Mouse (Mus musculus): ENCODE measurements at regions not wholly inside any gene's neighbourhood (a gene's known extent, or its start where the extent isn't known, plus 50 kb on each side); places are given as distances from the start of the nearest gene placed in this dataset.

GRCm38 (mm10) chr17:80891656-80892055, 52.8 kb upstream of the Tmem178 start:
- no peak for DNase-seq

GRCm38 (mm10) chr17:80889095-80889494, 55.3 kb upstream of the Tmem178 start:
- no peak for DNase-seq

DNA sequence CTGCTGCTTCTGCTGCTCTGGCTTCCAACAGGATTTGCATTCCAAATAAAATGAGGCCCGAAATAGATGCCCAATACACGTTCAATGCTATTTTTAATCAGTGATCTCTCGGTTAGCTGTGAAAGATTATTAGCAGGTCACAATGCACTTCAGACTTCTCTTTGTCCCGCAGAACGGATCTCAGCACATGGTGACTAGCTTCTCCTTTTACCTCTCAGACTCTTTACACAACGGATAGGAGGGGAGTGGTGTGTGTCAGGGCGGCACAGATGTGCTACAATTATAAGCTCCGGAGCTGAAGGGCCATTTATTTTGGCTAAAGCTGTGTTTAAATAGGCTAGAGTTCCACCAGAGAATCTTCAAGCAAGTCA, 56.7 kb upstream of the Tmem178 start:
- DNase-seq, result no peak

DNA sequence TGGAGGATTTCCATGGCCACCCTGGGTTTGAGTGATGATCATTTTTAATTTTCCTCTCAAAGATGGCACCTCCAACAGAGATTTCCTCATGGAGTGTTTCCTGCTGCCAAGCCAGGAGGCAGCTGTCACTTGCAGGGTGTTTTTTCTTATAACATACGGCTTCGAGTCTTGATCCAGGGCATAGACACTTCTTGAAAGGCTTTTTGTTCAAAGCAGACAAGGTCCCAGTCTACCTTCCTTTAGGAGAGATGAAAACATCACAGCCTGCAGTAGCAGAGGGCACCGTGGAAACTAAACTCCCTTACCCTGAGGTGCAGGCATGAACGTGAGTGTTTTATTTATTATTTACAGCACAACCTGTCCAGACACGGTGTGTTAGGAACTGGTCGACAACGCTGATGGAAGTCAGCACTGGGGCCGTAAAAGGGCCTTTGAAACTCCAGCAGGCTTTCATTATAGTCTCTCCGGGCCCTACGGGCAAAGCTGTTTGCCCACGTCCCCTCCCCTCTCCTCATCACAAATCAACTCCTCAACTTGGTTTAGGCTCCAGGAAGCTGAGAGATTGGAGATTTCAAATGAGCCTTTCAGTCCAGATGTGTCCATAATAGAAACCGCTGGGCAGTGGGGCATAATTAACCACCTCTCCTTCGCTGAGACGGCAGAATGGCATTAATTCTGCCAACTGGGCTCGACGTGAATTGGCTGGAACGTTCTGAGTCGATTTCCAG, 57.2 kb upstream of the Tmem178 start:
- no peak for DNase-seq

DNA sequence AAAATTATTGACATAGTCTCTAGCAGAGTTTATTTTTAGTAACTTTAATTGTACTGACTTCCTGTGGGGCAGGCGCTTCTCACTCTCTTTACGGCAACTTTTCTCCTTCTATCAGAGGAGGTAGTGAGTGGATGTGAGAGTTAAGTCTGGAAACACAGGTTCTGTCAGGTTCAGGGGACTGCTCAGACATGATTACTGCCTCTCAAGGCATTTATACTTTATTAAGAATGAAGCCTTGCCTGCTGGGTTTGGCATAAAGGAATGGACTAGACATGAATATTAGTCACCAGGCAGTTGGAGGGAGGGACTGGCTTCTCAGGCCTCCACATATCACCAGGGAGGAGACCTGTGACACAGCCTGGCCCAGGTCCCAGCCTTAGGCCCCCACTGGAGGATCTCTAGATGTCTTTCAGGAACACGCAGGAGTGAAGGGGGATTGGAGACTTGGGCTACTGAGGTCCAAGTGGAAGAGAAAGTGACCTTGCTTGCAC, 58.2 kb upstream of the Tmem178 start:
- no peak for DNase-seq

GRCm38 (mm10) chr17:80885706-80886105, 58.7 kb upstream of the Tmem178 start:
- no peak for DNase-seq

- no peak for DNase-seq
These were observed 59.5 kb upstream of the Tmem178 start for GRCm38 (mm10) chr17:80884886-80885285.

- no peak for DNase-seq
These were observed 62.0 kb upstream of the Tmem178 start for GRCm38 (mm10) chr17:80882476-80882875.

GRCm38 (mm10) chr17:80880325-80880724, 64.1 kb upstream of the Tmem178 start:
- no peak for DNase-seq

- no peak for DNase-seq
These were observed 68.9 kb upstream of the Tmem178 start for GRCm38 (mm10) chr17:80875352-80876044.

GRCm38 (mm10) chr17:80870965-80871364, 73.5 kb upstream of the Tmem178 start:
- no peak for DNase-seq

- no peak for DNase-seq
These were observed 82.1 kb upstream of the Tmem178 start for GRCm38 (mm10) chr17:80862338-80862737.

DNA sequence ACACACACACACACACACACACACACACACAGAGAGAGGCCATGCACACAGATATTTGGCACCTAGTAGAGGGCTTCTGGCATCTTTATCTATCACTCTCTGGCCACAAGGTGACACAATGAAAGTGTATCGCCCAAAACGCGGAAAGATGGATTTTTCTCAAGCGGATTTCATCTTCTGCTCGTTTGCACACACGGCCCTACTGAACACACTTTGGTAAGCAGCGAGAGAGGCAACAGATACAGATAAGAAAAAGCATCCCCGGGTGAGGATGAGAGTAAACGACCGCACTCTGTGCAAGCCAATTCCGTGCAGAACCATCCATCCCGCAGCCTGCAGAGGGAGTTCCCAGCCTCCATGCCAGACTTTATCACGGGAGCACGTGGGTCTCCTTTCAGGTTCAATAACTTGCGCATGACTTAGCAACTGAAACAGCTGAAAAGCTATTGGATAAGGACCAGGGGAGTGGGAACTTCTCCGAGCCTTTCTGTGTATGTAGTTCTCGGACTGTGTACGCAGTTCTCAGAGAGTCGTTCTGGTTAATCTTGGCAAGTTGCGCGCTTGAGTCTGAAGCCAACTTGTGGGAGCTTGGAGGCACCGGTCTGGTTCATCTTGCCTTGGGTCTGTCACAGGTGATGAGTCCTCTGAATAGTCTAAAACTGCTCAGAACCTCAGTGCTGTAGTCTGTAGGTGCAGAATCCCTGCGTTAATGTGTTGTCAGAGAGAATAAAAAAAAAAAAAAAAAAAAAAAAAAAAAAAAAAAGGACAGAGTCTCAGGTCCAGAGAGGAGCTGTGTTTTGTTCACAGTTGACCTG, 97.2 kb upstream of the Tmem178 start:
- no peak for DNase-seq

DNA sequence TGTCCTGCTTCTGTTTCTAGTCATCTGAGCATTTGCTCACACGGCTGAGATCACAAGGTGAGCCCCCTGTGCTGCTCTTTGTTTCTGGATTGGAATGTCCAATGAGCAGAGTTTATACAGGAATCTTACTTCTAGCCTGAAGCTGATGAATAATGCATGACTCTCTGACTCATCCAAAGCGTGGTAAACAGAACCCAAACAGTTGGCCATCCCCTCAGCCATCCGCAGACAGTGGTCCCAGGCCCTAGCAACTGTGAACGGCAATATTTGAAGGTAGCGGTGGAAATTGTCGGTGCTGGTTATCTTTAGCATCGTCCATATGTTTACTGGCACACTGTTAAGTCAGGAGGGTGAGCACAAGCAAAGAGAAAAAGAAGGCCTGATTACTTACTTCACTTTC, 99.1 kb upstream of the Tmem178 start:
- no peak for DNase-seq

GRCm38 (mm10) chr17:80841903-80842302, 102.5 kb upstream of the Tmem178 start:
- DNase-seq, result no peak

GRCm38 (mm10) chr17:80840896-80841295, 103.5 kb upstream of the Tmem178 start:
- no peak for DNase-seq

DNA sequence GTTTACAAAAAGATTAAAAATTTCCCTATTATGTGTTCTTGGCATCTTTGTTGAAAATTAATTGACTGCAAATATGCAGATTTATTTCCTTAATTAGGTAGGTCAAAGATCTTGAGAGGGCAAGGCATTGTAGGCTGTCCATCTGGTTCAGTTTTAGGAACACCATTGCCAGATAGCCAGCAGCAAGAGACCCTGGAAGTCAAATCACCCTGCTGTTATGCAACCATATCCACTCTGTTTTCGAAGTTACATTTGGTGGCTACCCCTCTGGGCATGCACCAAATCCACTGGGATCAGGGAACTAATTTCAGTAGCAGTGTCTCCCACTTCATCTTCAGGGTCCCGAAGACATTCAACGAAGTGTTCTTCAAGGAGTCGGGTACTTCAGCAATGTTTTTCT, 104.0 kb upstream of the Tmem178 start:
- no peak for DNase-seq

GRCm38 (mm10) chr17:80834701-80835100, 106.4 kb upstream of the Map4k3 start:
- DNase-seq, result no peak

DNA sequence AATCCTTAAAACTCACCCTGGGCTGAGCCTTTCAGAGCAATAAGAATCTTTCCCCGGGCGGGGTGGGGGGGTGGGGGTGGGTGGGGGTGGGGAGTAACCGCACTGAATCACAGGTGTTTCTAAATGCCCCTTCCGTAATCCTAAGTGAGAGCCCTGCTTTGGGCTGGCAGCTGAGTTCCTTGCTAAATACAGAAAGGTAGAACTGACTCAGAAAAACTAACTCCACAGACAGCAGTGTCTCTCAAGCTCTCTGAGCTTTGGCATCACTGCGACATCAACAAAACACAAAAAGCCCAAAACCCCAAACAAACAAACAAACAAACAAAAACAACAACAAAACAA, 105.9 kb upstream of the Map4k3 start:
- no peak for DNase-seq

DNA sequence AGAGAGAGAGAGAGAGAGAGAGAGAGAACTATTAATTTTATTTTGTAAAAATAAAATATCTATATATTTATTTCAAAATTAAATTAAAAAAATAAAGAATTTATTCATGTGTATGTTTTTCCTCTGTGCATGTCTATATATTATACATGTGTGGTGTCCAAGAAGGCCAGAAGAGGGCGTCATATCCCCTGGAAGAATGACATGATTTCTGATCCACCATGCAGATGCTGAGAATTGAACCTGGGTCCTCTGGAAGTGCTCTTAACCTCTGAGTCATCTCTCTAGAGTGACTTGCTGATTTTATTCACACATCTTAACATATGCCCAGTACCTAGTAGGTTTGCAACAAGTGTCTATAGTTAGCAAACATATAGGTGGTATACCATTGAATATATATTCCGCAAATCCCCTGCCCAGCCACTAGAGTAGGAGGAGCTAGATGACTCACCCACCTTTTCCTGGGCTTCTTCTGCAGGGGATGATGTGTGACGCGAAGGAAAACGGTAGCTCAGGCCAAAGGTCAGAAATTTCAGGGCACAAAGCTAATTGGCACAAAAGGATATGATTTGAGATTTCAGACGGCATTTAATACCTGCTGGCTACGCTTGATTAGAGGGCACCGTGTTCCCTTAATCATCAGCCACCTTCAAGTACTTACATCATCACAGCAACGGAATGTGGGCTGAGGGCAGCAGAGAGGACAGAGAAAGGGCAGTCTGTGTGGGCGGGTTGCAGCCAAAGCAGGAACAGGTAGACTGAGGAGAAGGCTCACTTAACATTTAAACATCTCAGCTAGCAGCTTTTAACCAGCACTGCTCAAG, 105.3 kb upstream of the Map4k3 start:
- no peak for DNase-seq

- DNase-seq, result no peak
These were observed 103.4 kb upstream of the Map4k3 start for GRCm38 (mm10) chr17:80831686-80832085.

- no peak for DNase-seq
These were observed 99.6 kb upstream of the Map4k3 start for GRCm38 (mm10) chr17:80827896-80828295.

- DNase-seq, result no peak
These were observed 99.1 kb upstream of the Map4k3 start for GRCm38 (mm10) chr17:80827361-80827760.

All from thymus, postnatal 36 days (tissue).